Mouse (Mus musculus): ENCODE data around the gene Adcy2.

The Adcy2 gene

DNA sequence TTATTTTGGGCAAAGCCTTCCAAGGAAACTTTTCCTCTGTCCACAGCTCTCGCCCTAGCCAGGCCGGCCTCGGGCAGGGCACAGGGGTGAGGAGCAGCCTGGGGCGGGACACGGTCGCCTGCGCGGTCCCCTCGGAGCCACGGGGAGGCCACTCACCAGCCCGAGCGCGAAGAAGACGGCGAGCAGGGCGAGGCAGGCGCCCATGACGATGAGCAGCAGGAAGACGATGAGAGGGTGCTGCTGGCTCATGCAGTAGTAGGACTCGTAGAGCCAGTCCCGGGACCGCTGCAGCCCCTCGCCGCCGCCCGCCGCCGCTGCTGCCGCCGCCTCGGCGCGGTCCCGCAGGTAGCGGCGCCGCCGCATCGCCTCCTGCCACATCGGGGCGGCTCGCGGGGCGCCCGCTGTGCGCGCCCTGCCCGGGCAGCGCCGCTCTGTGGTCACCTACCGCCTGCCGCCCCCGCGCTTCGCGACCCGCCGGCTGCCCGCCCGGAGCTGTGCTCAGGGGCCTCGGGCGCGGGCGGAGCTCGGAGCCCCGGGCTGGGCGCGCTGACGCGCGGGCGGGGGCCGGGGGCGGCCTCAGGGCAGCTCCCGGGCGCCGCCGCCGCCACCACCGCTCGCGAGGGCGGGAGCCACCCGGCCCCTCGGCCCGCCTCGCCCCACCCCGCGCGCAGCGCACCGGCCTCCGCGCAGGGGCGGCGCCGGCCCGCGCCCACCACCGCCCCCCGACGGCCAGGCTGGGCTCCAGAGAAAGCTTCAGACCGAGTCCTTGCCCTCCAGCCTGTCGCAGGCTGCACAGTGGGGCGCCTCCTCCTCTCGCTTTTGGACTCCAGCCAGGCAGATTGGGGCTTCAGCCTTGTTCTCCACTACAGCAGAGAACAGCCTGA lies at the start of gene Adcy2:
TSS of gene Adcy2 (minus strand) at position 624 of the 884 bp plus-strand sequence.
- DNase-seq (ENCODE audit: low spot score in 2 of 2), result peak; percentile 84

GRCm38 (mm10) chr13:69036991-69037597 lies 37.8 kb upstream of the Adcy2 start:
- DNase-seq (ENCODE audit: low spot score in 2 of 2), result peak; percentile 36 to 57

DNA sequence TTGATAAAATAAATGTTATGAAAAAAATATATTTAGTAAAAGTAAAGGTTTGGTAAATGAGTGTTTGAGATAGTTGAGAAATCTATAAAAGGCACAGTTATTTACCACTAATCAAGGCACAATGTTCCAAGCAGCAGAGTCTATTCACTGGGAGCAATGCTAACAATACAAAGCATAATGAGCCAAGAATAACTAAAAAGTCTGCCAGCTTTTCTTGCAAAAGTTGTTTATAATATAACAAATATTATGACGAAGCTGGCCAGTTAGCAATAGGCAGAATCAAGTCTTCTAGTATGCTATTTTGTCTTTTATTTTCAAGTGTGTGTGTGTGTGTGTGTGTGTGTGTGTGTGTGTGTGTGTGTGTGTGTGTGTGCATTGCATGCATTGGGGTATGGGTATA lies 35.3 kb upstream of the Adcy2 start:
- DNase-seq (ENCODE audit: low spot score in 2 of 2), result no peak

DNA sequence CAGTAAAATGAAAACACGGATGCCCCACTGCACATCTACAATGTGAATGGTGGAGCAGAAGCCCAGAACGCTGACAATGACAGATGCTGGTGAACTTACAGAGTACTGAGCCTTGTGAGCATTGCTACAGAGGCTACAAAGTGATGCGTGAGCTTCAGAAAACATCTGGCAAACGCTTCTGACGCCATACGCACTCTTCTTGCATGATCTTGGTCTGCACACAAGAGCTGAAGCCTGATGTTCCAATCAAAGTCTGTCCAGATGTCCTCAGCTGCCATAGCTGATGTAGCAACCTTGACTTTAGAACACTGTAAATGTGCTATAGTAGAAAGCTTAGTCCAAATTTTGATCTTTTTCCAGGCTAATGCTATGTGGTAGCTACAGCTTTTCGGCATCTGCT lies 34.2 kb upstream of the Adcy2 start:
- DNase-seq (ENCODE audit: low spot score in 2 of 2), result no peak

- no peak for DNase-seq (ENCODE audit: low spot score in 2 of 2)
Observed at GRCm38 (mm10) chr13:69029078-69029757, 29.9 kb upstream of the Adcy2 start.

DNA sequence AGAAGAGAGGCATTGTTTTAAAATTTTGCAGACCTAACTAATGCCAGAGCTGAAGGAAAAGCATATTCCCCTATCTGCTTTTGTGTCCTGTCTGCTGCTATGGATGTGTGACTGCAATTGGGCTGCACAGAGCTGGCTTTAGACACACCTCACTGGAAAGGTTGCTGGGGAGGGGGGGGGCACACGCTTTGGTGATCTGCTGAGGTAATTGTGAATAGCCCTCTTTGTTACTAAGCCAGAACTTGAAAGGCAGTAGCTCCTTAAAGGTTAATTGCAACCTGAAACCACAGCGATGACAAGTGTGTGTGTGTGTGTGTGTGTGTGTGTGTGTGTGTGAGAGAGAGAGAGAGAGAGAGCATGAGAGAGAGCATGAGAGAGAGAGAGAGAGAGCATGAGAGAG lies 25.6 kb upstream of the Adcy2 start:
- no peak for DNase-seq (ENCODE audit: low spot score in 2 of 2)

DNA sequence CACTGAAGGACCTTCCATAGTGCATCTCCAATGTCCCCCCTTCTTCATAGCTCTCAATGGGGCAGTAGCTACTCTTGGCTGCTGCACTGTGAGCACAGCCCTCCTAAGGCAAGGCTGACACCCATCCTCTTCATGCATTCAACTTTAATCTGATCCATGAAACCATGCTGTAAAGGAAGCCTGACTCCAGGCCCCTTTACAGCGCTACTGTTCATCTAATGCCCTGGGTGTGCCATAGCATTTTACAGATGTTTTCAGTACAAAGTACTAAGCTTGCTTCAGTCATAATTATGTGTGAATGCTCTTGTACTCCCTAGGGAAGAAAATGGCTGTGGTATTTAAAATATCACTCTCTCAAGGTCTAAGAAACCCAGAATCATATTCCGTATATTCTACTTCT lies 23.9 kb upstream of the Adcy2 start:
- DNase-seq (ENCODE audit: low spot score in 2 of 2), result no peak

DNA sequence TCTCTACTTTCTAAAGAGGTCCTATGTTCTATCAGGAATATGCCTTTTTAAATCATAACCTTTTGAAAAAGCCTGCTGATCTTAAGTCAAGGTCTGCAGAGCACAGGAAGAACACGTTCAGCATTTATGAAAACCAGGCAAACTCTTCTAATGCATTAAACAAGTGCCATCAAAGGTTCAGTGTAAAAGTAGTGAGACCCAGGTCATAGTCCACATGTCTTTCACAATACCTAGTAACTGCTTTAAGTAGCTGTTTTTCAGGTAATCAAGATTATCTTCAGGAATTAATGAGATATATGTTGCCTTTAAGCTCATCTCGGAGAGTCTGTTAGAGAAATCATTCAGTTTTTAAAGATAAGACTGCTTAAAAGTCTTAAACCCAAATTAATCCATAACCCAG lies 21.2 kb upstream of the Adcy2 start:
- DNase-seq (ENCODE audit: low spot score in 2 of 2), result no peak

GRCm38 (mm10) chr13:69006915-69007314 lies 7.6 kb upstream of the Adcy2 start:
- DNase-seq (ENCODE audit: low spot score in 2 of 2), result no peak

DNA sequence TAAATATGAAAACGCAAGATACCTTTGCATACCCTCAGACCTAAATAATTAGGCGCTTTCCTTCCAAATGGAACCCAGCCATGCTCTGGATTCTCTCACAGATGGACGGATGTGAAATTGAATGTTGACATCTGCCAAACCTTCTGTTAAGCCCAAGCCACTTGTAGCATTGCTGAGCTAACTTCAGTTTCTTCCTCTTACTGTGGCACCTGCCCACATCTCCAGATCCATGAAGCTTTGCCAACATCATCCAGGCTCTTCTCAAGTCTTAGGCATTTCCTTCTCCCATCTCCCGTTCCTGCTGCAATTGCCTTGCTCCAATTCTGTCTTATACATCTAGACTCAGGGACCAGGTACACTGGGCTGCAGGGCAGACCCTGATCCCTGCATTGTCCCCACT lies 6.8 kb upstream of the Adcy2 start:
- DNase-seq (ENCODE audit: low spot score in 2 of 2), result peak; percentile 38 to 64

GRCm38 (mm10) chr13:69004406-69004805 lies 5.1 kb upstream of the Adcy2 start:
- no peak for DNase-seq (ENCODE audit: low spot score in 2 of 2)

- no peak for DNase-seq (ENCODE audit: low spot score in 2 of 2)
Observed at GRCm38 (mm10) chr13:69002631-69003030, 3.3 kb upstream of the Adcy2 start.

DNA sequence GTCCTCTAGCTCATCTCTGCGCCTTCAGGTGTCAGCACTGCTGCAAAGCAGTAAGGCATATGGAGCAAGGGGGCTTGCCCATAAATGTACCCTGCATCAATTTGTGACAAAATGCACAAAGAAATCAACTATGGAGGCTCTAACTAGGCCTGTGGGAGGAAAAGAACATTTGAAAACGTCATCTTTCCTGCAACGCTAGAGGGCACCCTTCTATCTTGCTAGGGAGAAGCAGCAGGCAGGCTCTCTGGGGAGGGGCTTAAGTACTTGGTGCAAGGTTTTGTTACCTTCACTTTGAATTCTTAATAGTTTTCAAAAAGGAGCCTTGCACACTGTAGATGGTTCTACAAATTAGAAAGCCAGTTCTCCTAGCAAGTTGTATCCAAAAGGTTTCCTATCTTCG lies 2.8 kb upstream of the Adcy2 start:
- DNase-seq (ENCODE audit: low spot score in 2 of 2), result peak; percentile 79 to 87

GRCm38 (mm10) chr13:68999826-69000225 lies 485 bp upstream of the Adcy2 start:
- DNase-seq (ENCODE audit: low spot score in 2 of 2), result no peak

GRCm38 (mm10) chr13:68998558-68998917 lies 803 bp downstream of the Adcy2 start:
- peak; percentile 50 to 55 for DNase-seq (ENCODE audit: low spot score in 2 of 2)

- DNase-seq (ENCODE audit: low spot score in 2 of 2), result peak; percentile 39 to 62
Observed at GRCm38 (mm10) chr13:68997821-68998551, 1.4 kb downstream of the Adcy2 start.

- no peak for DNase-seq (ENCODE audit: low spot score in 2 of 2)
Observed at GRCm38 (mm10) chr13:68997386-68997785, 2.0 kb downstream of the Adcy2 start.

DNA sequence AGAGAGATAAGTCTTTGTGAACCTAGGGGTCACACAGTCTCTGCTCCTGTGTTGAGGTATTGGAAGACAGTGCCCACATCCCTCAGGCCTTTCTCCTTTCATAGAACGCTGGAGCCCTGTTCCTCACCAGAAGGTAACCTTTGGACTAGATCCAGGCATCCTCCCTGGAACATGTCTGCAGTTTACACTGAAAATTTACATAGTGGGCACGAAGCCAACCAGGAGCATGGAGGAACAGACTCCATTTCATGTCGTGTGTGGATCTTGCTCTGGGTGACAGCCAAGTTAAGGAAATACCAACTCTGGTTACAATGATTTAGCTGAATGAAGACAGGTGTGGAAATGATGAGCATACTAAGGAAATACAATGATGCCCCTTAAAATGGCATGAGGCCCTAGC lies 2.7 kb downstream of the Adcy2 start:
- peak in 1 of 2 experiments; percentile 40 for DNase-seq (ENCODE audit: low spot score in 2 of 2)

DNA sequence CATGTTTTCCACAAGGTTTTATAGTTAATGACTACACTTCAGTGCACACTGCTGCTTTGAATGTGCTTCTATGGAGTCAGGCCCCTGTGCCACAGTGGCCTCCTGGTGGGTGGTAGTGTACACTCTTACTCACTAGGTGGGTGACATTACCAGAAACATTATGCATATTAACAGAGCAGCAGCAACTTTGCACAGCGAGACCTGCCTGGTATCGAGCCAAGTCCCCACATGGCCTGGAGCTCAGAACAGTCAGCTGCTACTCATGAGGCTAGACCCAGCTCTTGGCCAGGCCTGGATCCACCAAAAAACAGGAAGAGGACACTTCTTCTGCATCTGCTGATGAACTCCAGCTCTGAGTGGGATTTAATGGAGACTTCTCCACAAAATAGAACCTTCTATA lies 13.6 kb downstream of the Adcy2 start:
- no peak for DNase-seq (ENCODE audit: low spot score in 2 of 2)

GRCm38 (mm10) chr13:68984000-68984399 lies 15.3 kb downstream of the Adcy2 start:
- DNase-seq (ENCODE audit: low spot score in 2 of 2), result no peak

DNA sequence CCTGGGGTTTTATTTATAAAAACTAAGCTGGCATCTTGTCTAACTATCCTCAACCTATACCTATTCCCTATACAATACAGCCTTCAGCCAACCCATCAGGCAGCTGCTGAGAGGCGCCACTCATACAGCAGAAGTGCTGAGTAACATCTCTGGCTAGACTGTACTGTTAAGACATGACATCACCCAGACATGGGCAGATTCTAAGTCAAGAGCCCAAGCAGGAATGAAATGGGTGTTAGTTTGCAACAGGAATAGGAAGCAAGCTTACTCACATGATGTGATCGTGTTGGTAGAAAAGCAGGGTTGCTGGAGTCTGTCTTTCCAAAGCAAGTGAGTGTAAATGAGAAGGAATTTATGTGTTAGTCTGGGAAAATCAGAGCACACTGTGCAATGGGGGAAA lies 18.3 kb downstream of the Adcy2 start:
- no peak for DNase-seq (ENCODE audit: low spot score in 2 of 2)

DNA sequence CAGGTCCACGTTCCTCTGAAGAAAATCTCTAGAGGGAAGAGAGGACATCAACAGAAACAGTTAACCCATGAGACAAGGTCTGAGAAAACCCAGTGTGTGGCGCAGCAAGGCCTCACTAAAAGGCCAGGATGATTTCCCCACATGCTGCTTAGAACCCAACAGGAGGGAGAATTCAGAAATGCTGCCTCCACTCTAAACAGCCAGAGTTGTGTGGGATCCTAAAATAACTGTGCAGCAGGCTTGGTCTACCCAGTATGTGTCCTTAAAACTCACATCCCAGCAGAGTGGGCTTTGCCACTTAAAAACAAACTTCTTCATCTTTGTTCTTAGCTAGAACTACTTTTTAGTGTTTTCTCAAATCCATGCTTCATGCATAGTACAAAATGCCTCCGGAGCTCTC lies 26.2 kb downstream of the Adcy2 start:
- peak in 1 of 2 experiments; percentile 55 for DNase-seq (ENCODE audit: low spot score in 2 of 2)
